Mouse (Mus musculus) hindbrain, embryonic 16.5 days (tissue): ENCODE results near the gene Slco1a5. TPM values are rescaled to one million over a fixed set of nuclear protein-coding genes. Genes with fewer than 3 reads are reported as not detected.
"Not testable (repeated sequence)": the region's sequence is repeated elsewhere in the genome, so short reads cannot be mapped to it uniquely, and the experiment has no call there.

Experiments
- ATAC-seq: fragments of 200-750 bp; cut with Nextera tagmentation; 2 replicates; pipeline ENCODE4 v1.8.0; 2017; ENCODE audit warnings: moderate TSS enrichment, moderate library complexity
- H3K27ac ChIP-seq: fragments of 300-500 bp; sonication (generic); 2 replicates; pipeline ENCODE4 v1.5.1; 2014; ENCODE audit warnings: low read depth, mild to moderate bottlenecking, control low read depth, low read length, moderate library complexity
- H3K27me3 ChIP-seq: fragments of 300-500 bp; sonication (generic); replicated peaks from 2 replicates; pipeline ENCODE4 v1.6.1; 2014; ENCODE audit warnings: low read length; ENCODE audit not compliant: control insufficient read depth, insufficient read depth
- H3K36me3 ChIP-seq: fragments of 300-500 bp; sonication (generic); 2 replicates; pipeline ENCODE4 v1.6.1; 2014; ENCODE audit warnings: mild to moderate bottlenecking, low read length, moderate library complexity, mixed read lengths; ENCODE audit not compliant: control insufficient read depth, insufficient read depth
- H3K4me1 ChIP-seq: fragments of 300-500 bp; sonication (generic); 2 replicates; pipeline ENCODE4 v1.6.1; 2014; ENCODE audit warnings: low read depth, low read length; ENCODE audit not compliant: control insufficient read depth, insufficient read depth
- H3K4me2 ChIP-seq: fragments of 300-500 bp; sonication (generic); 2 replicates; pipeline ENCODE4 v1.6.1; 2014; ENCODE audit warnings: mild to moderate bottlenecking, low read length, control low read depth, moderate library complexity
- H3K4me3 ChIP-seq: fragments of 300-500 bp; sonication (generic); 2 replicates; pipeline ENCODE4 v1.5.1; 2014; ENCODE audit warnings: mild to moderate bottlenecking, low read length, control low read depth, moderate library complexity
- H3K9ac ChIP-seq: fragments of 300-500 bp; sonication (generic); 2 replicates; pipeline ENCODE4 v1.6.1; 2014; ENCODE audit warnings: low read depth, mild to moderate bottlenecking, control low read depth, low read length, moderate library complexity
- H3K9me3 ChIP-seq: fragments of 300-500 bp; sonication (generic); 2 replicates; pipeline ENCODE4 v1.6.1; 2014; ENCODE audit warnings: mild to moderate bottlenecking, low read length, moderate library complexity; ENCODE audit not compliant: control insufficient read depth
- WGBS: fragments of 180-500 bp; shearing (Covaris S2); extraction: QIAGEN DNeasy Blood & Tissue Kit; methylation state at CpG from one replicate; pipeline ENCODE4 v1.1.7; 2014; 5-methylcytosine and 5-hydroxymethylcytosine counted together
- polyA plus RNA-seq: library from polyadenylated mRNA; unstranded; fragments of >200 nt; fragmentation: Nextera tagmentation; extraction: Ambion mirVana; gene quantifications from 2 replicates; pipeline ENCODE4 v1.2.1, GENCODE M21; 2015

The Slco1a5 gene
- polyA plus RNA-seq, 1 experiment from 2014 or later = 0.41 TPM

DNA sequence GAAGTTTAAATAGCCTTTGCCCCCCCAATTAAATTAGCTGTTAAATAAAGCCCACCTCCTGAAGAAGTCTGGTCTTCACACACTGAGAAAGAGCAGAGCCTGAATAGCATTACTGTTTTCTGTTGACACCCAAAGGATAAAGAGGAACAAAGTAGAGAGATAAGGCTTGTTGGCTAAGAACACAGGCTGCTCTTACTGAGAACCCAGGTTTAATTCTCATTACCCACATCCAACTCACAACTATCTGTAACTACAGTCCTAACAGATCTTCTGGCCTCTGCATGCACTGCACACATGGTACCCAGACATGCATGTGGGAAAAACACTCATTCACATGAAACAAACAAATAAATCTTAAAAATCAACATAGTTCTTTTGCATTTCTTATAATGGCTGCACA lies 5.7 kb downstream of the Slco1a5 start:
- no peak for ATAC-seq
- no peak overlapping the region for H3K4me3 ChIP-seq

DNA sequence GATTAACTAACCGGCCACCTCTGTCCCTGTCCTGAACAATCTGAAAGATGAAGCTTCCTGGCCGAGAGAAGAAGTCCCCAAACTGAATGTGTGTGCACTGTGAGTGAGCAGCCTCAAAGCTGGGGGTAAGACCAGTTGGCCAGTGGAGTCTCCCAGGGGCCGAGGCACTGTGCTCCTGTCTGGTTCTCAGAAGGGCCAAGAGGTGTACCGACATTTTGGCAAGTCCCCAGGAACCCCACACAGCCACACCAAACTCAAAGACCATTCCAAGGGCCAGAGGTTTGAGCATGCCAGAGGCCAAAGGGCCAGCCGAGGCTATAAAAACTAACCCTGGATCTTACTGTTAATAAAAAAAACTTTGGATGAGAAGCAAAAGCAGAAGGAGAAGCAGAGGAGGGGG lies 8.5 kb downstream of the Slco1a5 start:
- Histone ChIP-seq H3K27ac (no peak overlapping the region), H3K4me1 (no peaks in the 10 kb centered on the region), H3K4me2 (no peak overlapping the region), H3K4me3 (no peak overlapping the region), H3K36me3 (no peaks in the 10 kb centered on the region), H3K9me3 (peaks cover 2% of the 10 kb centered on the region), H3K27me3 (no peaks in the 10 kb centered on the region), H3K9ac (no peak overlapping the region)
- 84% methylated on average over 5 of the region's 5 CpGs for WGBS
- no peak for ATAC-seq

More for the DNA sequence above, 5.7 kb downstream of the Slco1a5 start:
- Histone ChIP-seq H3K4me1 (no peaks in the 10 kb centered on the region), H3K27ac (no peak overlapping the region), H3K4me2 (no peak overlapping the region), H3K27me3 (no peaks in the 10 kb centered on the region), H3K36me3 (no peaks in the 10 kb centered on the region), H3K9ac (no peak overlapping the region), H3K9me3 (no peaks in the 10 kb centered on the region)

DNA sequence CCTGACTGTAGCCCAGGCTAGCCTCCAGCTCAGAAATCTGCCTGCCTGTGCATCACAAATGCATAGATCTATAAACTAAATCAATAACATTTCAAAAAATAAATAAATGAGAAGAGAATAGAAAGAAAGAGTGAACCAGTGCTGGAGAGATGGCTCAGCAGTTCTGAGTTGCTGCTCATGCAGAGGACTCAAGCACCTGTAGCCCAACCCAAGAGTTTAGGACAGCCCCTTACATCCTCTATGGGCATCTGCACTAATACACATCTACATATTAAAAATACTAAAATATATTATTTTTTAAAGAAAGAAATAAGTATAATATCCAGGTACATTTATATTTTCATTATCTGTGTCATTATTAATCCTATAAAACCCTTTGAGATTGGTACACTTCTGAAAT lies 17.7 kb downstream of the Slco1a5 start:
- H3K4me2 ChIP-seq = no peak overlapping the region
- no peaks in the 10 kb centered on the region for H3K27me3 ChIP-seq
- H3K27ac ChIP-seq = no peak overlapping the region
- ATAC-seq = no peak
- H3K4me1 ChIP-seq = no peaks in the 10 kb centered on the region
- no peak overlapping the region for H3K9ac ChIP-seq
- H3K9me3 ChIP-seq = peaks cover 2% of the 10 kb centered on the region
- H3K36me3 ChIP-seq = no peaks in the 10 kb centered on the region
- H3K4me3 ChIP-seq = no peak overlapping the region

DNA sequence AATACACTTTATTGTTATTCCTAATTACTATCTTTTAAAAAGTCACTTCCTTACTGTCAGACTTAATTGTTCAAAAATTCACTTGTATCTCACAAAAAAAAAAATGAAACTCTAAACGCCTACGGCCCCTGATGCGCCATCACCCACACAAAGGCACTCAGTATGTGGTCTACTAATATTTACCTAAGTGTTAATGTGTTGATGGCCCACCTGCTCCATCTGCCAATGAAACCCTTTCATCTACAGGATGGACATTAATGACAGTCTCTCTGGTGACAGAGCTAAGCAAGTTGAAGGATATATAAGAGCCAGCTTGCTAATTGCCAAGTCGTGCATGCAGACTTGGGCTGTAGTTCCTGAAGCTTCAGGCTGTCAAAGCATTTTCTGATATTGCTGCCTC lies 24.7 kb downstream of the Slco1a5 start, which contains the start of gene Iapp:
Gene Iapp, plus strand, starts transcription at position 326 of the 400 bp plus-strand sequence.
- WGBS = 53% methylated on average over 4 of the region's 4 CpGs
- ATAC-seq = no peak
- no peak within 1 kb of the TSS for H3K4me3 ChIP-seq

DNA sequence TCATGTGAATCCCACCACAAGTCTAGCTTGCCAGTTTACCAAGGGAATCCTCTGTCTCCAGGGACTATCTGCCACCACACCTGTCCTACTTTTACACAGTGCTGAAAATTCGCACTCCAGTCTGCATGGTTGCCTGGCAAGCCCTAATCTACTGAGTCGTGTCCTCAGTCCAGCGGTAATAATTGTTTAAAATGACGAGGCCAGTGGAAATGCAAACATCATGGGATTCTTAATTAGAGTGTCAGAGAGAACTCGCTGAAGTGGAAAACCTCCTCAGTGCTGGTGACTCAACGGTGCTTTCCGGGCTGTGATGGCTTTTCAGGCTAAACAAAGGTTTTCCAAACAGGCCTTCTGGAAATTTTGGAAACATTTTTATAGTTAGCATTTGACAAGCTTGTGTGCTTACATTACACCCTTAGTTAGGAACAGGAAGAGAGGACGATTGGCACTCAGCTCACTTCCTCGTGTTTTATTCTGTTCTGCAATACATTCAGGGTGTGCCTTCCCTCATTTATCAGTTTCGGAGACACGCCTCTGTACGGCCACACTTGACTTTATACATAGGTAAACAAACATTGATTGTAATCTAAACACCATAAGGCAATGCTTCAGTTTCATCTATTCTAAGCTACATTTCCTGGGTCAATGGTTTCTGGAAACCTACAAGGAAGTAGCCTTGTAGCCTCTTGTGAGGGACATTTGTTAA lies 33.2 kb downstream of the Slco1a5 start:
- Histone ChIP-seq H3K4me3 (no peak overlapping the region), H3K9ac (no peak overlapping the region), H3K27ac (no peak overlapping the region), H3K4me1 (no peaks in the 10 kb centered on the region), H3K4me2 (no peak overlapping the region), H3K27me3 (no peaks in the 10 kb centered on the region), H3K9me3 (no peaks in the 10 kb centered on the region), H3K36me3 (no peaks in the 10 kb centered on the region)
- 65% methylated on average over 12 of the region's 12 CpGs for WGBS
- ATAC-seq = no peak

More for the DNA sequence above, 24.7 kb downstream of the Slco1a5 start, which contains the start of gene Iapp:
- no peak within 1 kb of the TSS for H3K4me2 ChIP-seq
- H3K9me3 ChIP-seq = no peaks in the 10 kb centered on the region
- no peaks in the 10 kb centered on the region for H3K4me1 ChIP-seq
- H3K27me3 ChIP-seq = no peaks in the 10 kb centered on the region
- no peak within 1 kb of the TSS for H3K27ac ChIP-seq
- H3K9ac ChIP-seq = no peak within 1 kb of the TSS
- H3K36me3 ChIP-seq = no peaks in the 10 kb centered on the region

DNA sequence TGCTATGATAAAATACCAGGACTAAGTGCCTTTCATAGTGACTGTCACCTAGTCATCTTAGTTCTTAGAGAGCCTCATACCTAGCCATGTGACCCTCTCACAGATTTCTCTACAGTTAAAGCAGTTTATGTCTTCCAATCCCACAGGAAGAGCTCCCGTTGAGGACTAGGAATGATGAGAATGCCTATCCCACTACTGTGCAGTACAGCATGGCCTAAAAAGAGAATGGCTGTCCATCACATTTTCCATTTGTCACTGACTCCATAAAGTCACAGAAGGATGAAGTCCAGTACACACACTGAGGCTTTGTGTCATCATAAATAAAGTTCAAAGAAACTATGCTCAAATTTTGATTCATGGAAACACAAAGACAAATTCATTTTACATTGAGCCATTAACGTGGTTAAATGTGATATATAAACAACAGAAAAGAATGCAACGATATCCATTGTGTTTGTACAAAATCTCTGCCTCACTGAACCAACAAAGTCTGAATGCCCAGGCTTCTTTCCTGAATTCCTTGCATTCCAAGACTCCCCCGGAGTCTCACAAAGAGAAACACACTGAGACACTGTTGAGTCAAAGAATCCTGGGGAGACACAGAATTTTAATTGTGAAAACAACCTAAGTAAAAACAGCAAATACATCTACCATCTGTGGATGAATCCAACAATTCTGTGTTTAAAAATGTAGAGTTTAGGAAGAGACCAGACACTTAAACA lies 46.9 kb downstream of the Slco1a5 start:
- Histone ChIP-seq H3K4me2 (no peak overlapping the region), H3K27me3 (no peaks in the 10 kb centered on the region), H3K27ac (no peak overlapping the region), H3K36me3 (no peaks in the 10 kb centered on the region), H3K9me3 (no peaks in the 10 kb centered on the region), H3K4me3 (no peak overlapping the region), H3K9ac (no peak overlapping the region), H3K4me1 (no peaks in the 10 kb centered on the region)
- ATAC-seq = no peak
- 4% methylated on average over 4 of the region's 4 CpGs for WGBS

DNA sequence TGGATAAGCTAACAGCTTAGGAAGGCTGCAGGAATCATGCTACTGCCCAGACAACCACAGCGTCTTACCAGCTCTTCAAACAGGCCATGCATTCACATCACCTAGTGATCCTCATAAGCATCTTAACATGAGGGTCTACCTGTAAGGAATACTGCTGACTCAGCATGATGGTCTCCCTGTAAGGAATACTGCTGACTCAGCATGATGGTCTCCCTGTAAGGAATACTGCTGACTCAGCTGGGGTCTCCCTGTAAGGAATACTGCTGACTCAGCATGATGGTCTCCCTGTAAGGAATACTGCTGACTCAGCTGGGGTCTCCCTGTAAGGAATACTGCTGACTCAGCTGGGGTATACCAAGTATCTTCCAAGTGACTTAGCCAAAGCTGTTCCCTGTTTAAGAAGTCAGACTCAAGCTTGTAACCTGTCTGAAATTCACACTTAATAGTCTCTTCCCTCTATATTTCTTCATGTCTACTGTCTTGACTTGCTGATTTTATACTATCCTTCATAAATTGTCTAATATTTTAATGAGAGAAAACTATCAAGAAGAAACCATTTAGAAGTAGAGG lies 72.0 kb downstream of the Slco1a5 start:
- not testable (repeated sequence) for H3K27ac ChIP-seq, H3K4me2 ChIP-seq, H3K36me3 ChIP-seq, H3K9ac ChIP-seq, H3K4me1 ChIP-seq, ATAC-seq, H3K4me3 ChIP-seq, H3K9me3 ChIP-seq, H3K27me3 ChIP-seq
- 90% methylated on average over 1 of the region's 1 CpGs for WGBS

DNA sequence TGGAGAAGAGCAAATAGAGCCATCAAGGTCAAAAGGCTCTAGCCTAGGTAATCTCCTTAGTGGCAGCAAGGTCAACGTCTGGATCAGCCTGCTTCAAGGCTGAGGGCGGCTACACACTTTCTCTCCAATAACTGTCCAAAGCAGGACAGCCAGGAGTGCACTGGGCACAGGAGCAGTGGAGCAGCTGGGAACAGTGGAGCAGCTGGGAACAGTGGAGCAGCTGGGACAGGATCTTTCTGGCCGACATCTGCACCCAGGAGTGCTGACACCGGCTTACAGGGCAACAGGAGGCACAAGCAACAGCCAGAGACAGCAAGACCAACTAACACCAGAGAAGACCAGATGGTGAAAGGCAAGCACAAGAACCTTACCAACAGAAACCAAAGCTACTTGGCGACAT lies 77.7 kb downstream of the Slco1a5 start:
- no peaks in the 10 kb centered on the region for H3K36me3 ChIP-seq
- no peak overlapping the region for H3K4me3 ChIP-seq
- WGBS = 79% methylated on average over 5 of the region's 5 CpGs
- no peaks in the 10 kb centered on the region for H3K4me1 ChIP-seq
- no peaks in the 10 kb centered on the region for H3K27me3 ChIP-seq
- no peak for ATAC-seq
- H3K9me3 ChIP-seq = no peaks in the 10 kb centered on the region
- H3K27ac ChIP-seq = no peak overlapping the region
- H3K9ac ChIP-seq = no peak overlapping the region
- no peak overlapping the region for H3K4me2 ChIP-seq

DNA sequence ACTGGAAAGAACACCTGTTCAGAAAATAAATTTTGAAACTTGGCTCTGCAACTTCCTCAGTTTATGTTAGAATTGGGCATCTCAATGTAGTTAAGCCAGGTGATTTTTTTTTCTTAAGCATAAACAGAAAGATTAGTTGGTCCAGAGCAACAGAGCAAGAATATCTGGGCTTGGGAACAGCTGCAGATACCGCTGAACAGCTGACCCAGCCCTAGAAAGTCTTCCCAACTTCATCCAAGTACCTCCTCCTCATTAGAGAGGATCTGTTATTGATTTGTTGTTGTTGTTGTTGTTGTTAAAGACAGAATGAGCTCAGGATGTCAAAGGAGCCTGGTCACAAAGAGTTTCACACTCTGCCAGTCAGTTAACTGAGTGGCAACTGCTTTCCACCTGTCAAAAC lies 83.3 kb downstream of the Slco1a5 start:
- Histone ChIP-seq H3K27ac (no peak overlapping the region), H3K36me3 (no peaks in the 10 kb centered on the region), H3K4me3 (no peak overlapping the region), H3K4me2 (no peak overlapping the region), H3K27me3 (no peaks in the 10 kb centered on the region), H3K4me1 (no peaks in the 10 kb centered on the region), H3K9ac (no peak overlapping the region), H3K9me3 (no peaks in the 10 kb centered on the region)
- no peak for ATAC-seq
- 74% methylated on average over 1 of the region's 1 CpGs for WGBS
